Mouse (Mus musculus): ENCODE data around the gene Hpgd. TPM values are rescaled to one million over a fixed set of nuclear protein-coding genes. Genes with fewer than 3 reads are reported as not detected.

Hpgd gene
- polyA plus RNA-seq, 1 experiment, result 7.6 TPM

DNA sequence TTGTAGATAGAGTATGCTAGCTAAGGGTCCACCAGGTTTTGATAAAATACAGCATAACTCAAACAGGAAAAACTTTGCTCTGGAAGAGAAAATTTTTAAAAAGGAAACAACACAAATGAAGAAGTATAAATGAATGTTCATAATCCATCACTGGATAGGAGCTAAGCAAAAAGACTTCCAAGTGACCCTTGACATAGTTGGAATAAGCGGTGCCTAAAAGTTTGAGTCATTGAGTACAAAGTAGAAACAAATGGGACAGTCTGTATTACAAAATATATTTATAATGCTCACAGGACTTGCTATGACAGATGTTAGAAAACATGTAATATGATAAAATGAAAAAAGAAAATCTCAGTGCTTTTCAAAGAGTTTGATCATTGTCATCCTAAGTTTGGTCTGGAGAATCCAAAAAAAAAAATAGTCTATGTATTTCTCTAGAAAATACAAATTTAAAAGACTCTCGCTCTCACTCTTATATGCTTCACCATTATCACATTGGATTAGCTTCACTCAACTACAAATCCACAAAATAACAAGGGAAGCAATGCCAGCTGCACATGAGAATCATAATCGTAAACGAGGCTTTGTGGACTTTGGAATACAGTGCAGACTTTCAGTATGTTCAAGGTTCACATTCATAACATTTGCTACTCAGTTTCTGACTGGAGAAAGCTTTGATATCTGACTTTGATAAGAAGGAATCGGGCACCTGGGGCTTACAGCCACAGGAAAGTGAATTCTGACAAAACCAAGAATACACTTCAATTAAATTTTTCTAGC lies 51.4 kb downstream of the Hpgd start:
- H3K4me3 ChIP-seq (ENCODE audit: insufficient read depth, low read length), result no peak overlapping the region
- TF ChIP-seq CTCF (IDR thresholded peaks at IDR 0.05; ENCODE audit: extremely low read depth, insufficient read depth, low read length), result no peak
- TF ChIP-seq POLR2A (IDR thresholded peaks at IDR 0.05; ENCODE audit: extremely low read depth, insufficient read depth, low read length), result no peak
- H3K4me1 ChIP-seq (ENCODE audit: control insufficient read depth, insufficient read depth, low read length), result no peaks in the 10 kb centered on the region
- no peak overlapping the region for H3K27ac ChIP-seq (ENCODE audit: insufficient read depth, low read length)

DNA sequence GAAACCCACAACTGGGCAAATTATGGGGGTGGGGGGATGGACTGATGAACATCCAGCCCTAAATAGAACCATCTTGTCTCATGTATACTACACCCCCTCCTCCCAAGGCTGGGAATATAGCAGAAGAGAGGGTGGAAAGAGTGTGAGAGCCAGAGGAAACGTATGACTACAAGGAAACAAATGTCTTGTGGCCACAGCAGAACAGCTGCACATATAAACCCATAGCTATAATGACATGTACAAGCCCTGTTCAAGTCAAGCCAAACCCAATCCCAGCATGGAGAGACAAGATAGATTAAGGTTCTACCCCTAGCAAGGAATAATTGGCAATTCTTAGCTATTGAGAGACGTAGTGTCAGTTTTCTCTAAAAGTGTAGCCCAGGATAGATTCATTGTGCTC lies 68.8 kb downstream of the Hpgd start:
- TF ChIP-seq CTCF (IDR thresholded peaks at IDR 0.05; ENCODE audit: extremely low read depth, insufficient read depth, low read length), result no peak
- no peak for TF ChIP-seq POLR2A (IDR thresholded peaks at IDR 0.05; ENCODE audit: extremely low read depth, insufficient read depth, low read length)
- Histone ChIP-seq H3K4me1 (ENCODE audit: control insufficient read depth, insufficient read depth, low read length) (no peaks in the 10 kb centered on the region), H3K27ac (ENCODE audit: insufficient read depth, low read length) (no peak overlapping the region), H3K4me3 (ENCODE audit: insufficient read depth, low read length) (no peak overlapping the region)

Measured in cortical plate, adult 2 months (tissue).